29 mouse cellular contexts compared by ENCODE assay signal in genomic region chr6:122545289-122545882, GRCm38 (mm10). TPM values are rescaled to one million over a fixed set of nuclear protein-coding genes. Genes with fewer than 3 reads are reported as not detected.
A peak's percentile ranks its signal among the peaks of the same experiment; 100 is the strongest.
DNase-seq lines count a peak whose midpoint lies in the region; ATAC-seq and TF ChIP-seq lines count a peak whose summit lies in the region.
"Had no signal": no experiment of that assay in that cellular context is flagged by ENCODE, and none has a peak within 500 bp of the region (broad histone marks: within the 10 kb centered on the region; RNA-seq: fewer than 3 reads in every experiment).

No protein-coding gene starts in this region.

- H3K4me3 ChIP-seq in limb, embryonic 12.5 days (replicated peaks): no peak overlapping the region
- no peak overlapping the region for H3K4me3 ChIP-seq in limb, embryonic 10.5 days
- no peak overlapping the region for H3K4me3 ChIP-seq in CH12.LX (replicated peaks in 1 of 3; ENCODE audit: low read depth in 2 of 3, low read length in 2 of 3, poor library complexity in 1 of 3)
- H3K4me3 ChIP-seq in forebrain, embryonic 14.5 days (ENCODE audit: low read depth, low read length): no peak overlapping the region
- H3K4me3 ChIP-seq: embryonic facial prominence, embryonic 13.5 days; forebrain, embryonic 10.5 days; heart, embryonic 13.5 days; liver, embryonic 15.5 days; megakaryocyte, embryonic 14.5 days; neural tube, embryonic 13.5 days had no signal

- TF ChIP-seq RAD21 in CH12.LX (IDR thresholded peaks at IDR 0.05; ENCODE audit: low read depth, low read length): no peak

- H3K36me3 ChIP-seq in limb, embryonic 12.5 days: no peaks in the 10 kb centered on the region
- no peaks in the 10 kb centered on the region for H3K36me3 ChIP-seq in limb, embryonic 10.5 days
- H3K36me3 ChIP-seq in CH12.LX (replicated peaks in 1 of 2; ENCODE audit: control insufficient read depth in 1 of 2, insufficient read depth in 1 of 2, low read length in 1 of 2): no peaks in the 10 kb centered on the region
- no peaks in the 10 kb centered on the region for H3K36me3 ChIP-seq in forebrain, embryonic 14.5 days (ENCODE audit: control insufficient read depth, insufficient read depth, low read length)
- H3K36me3 ChIP-seq: embryonic facial prominence, embryonic 13.5 days; forebrain, embryonic 10.5 days; heart, embryonic 13.5 days; liver, embryonic 15.5 days; neural tube, embryonic 13.5 days had no signal

- no peaks in the 10 kb centered on the region for H3K27me3 ChIP-seq in limb, embryonic 12.5 days
- H3K27me3 ChIP-seq in limb, embryonic 10.5 days (ENCODE audit: low read depth, poor library complexity, severe bottlenecking): no peaks in the 10 kb centered on the region
- no peaks in the 10 kb centered on the region for H3K27me3 ChIP-seq in CH12.LX (replicated peaks)
- no peaks in the 10 kb centered on the region for H3K27me3 ChIP-seq in forebrain, embryonic 14.5 days (replicated peaks; ENCODE audit: control insufficient read depth, insufficient read depth, low read length)
- H3K27me3 ChIP-seq: embryonic facial prominence, embryonic 13.5 days; heart, embryonic 13.5 days; liver, embryonic 15.5 days; megakaryocyte, embryonic 14.5 days; neural tube, embryonic 13.5 days had no signal

- ATAC-seq in limb, embryonic 12.5 days (ENCODE audit: insufficient number of reproducible peaks, insufficient read depth, low FRiP score, low TSS enrichment, low read depth): peak; percentile 54; the same call in 1 of the 2 replicates
- ATAC-seq in common myeloid progenitor, adult 5-6 weeks (replicated peaks; ENCODE audit: low read depth, poor library complexity, severe bottlenecking): peak; percentile 80
- no peak for ATAC-seq in forebrain, embryonic 14.5 days
- ATAC-seq: CD4-positive, CD25-positive, alpha-beta regulatory T cell, adult 4 months; hindbrain, postnatal 0 days had no signal

- no peak for TF ChIP-seq CTCF in CH12.LX (conservative IDR thresholded peaks at IDR 0.05 in 1 of 2, IDR thresholded peaks at IDR 0.05 in 1 of 2; ENCODE audit: low read depth in 2 of 2, low read length in 2 of 2)

- peaks cover 15% of the 10 kb centered on the region for H3K4me1 ChIP-seq in limb, embryonic 12.5 days (replicated peaks)
- peaks cover 2% of the 10 kb centered on the region; the same call in 1 of the 2 replicates for H3K4me1 ChIP-seq in limb, embryonic 10.5 days
- H3K4me1 ChIP-seq in CH12.LX (ENCODE audit: control insufficient read depth in 1 of 2, insufficient read depth in 2 of 2): peaks cover 9 to 29% of the 10 kb centered on the region in 2 experiments
- H3K4me1 ChIP-seq in forebrain, embryonic 14.5 days (ENCODE audit: control insufficient read depth, insufficient read depth, low read length): no peaks in the 10 kb centered on the region
- H3K4me1 ChIP-seq: embryonic facial prominence, embryonic 13.5 days; forebrain, embryonic 10.5 days; liver, embryonic 15.5 days; megakaryocyte, embryonic 14.5 days; neural tube, embryonic 13.5 days had no signal

- no peaks in the 10 kb centered on the region for H3K9me3 ChIP-seq in limb, embryonic 12.5 days
- no peaks in the 10 kb centered on the region for H3K9me3 ChIP-seq in limb, embryonic 10.5 days (replicated peaks)
- no peaks in the 10 kb centered on the region for H3K9me3 ChIP-seq in CH12.LX (replicated peaks; ENCODE audit: low read length)
- no peaks in the 10 kb centered on the region for H3K9me3 ChIP-seq in forebrain, embryonic 14.5 days (replicated peaks; ENCODE audit: control insufficient read depth, low read length)
- H3K9me3 ChIP-seq: embryonic facial prominence, embryonic 13.5 days; forebrain, embryonic 10.5 days; heart, embryonic 13.5 days; liver, embryonic 15.5 days; megakaryocyte, embryonic 14.5 days; neural tube, embryonic 13.5 days had no signal

- no peak for DNase-seq in limb, embryonic 10.5 days (ENCODE audit: low spot score)
- peak; percentile 85 for DNase-seq in CH12.LX (ENCODE audit: extremely low read depth)
- DNase-seq in lung, postnatal 36 days: peak; percentile 44
- no peak for DNase-seq in right cerebral cortex, adult 18-20 months
- no peak for DNase-seq in forebrain, embryonic 14.5 days (ENCODE audit: low spot score)
- DNase-seq in retina, embryonic 14.5 days (ENCODE audit: low spot score): no peak
- DNase-seq: adrenal gland, postnatal 10 days; cerebellum, adult 8-10 months; heart, postnatal 4 days; kidney, adult 8-10 months; kidney, postnatal 25 days; right cerebral cortex, postnatal 25 days; thymus, postnatal 14 days had no signal

- dilution Hi-C loops in CH12.LX (cut with MboI; ENCODE audit: extremely low pct_ligation_motif_present, extremely low pct_unique_long_range_greater_than_20kb, low sequenced_read_pairs): no loop called here

- H3K4me2 ChIP-seq in limb, embryonic 12.5 days: peak overlapping the region; percentile 21; the same call in 1 of the 2 replicates
- peak overlapping the region; percentile 64 for H3K4me2 ChIP-seq in CH12.LX (ENCODE audit: insufficient read depth, low read depth, poor library complexity, severe bottlenecking)
- no peak overlapping the region for H3K4me2 ChIP-seq in forebrain, embryonic 14.5 days (ENCODE audit: low read length)
- H3K4me2 ChIP-seq: embryonic facial prominence, embryonic 13.5 days; heart, embryonic 13.5 days; liver, embryonic 15.5 days; neural tube, embryonic 13.5 days had no signal

- H3K27ac ChIP-seq in limb, embryonic 12.5 days: peak overlapping the region; percentile 74
- H3K27ac ChIP-seq in limb, embryonic 10.5 days: no peak overlapping the region
- H3K27ac ChIP-seq in CH12.LX (ENCODE audit: insufficient read depth, low read depth): no peak overlapping the region
- H3K27ac ChIP-seq in forebrain, embryonic 14.5 days (ENCODE audit: low read depth, low read length): no peak overlapping the region
- H3K27ac ChIP-seq: embryonic facial prominence, embryonic 13.5 days; forebrain, embryonic 10.5 days; heart, embryonic 13.5 days; hindbrain, postnatal 0 days; liver, embryonic 15.5 days; neural tube, embryonic 13.5 days had no signal

- no peaks in the 10 kb centered on the region for H3K79me2 ChIP-seq in CH12.LX (replicated peaks; ENCODE audit: control insufficient read depth, extremely low read depth, insufficient read depth, poor library complexity, severe bottlenecking)

- peak; percentile 90 for TF ChIP-seq EP300 in CH12.LX (IDR thresholded peaks at IDR 0.05; ENCODE audit: low read length)

- in situ Hi-C loops in CH12.LX (cut with MboI; ENCODE audit: low pct_ligation_motif_present, low pct_unique_long_range_greater_than_20kb, low sequenced_read_pairs): no loop called here

- WGBS in limb, embryonic 12.5 days: 52% methylated on average over 9 of the region's 9 CpGs
- 77% methylated on average over 9 of the region's 9 CpGs for WGBS in limb, embryonic 10.5 days
- 76% methylated on average over 9 of the region's 9 CpGs for WGBS in forebrain, embryonic 14.5 days

- TF ChIP-seq POLR2A in CH12.LX (IDR thresholded peaks at IDR 0.05; ENCODE audit: low read depth, low read length): no peak

- no peak overlapping the region for H3K9ac ChIP-seq in limb, embryonic 12.5 days (replicated peaks)
- no peak overlapping the region for H3K9ac ChIP-seq in CH12.LX (ENCODE audit: insufficient read depth, low read depth)
- H3K9ac ChIP-seq in forebrain, embryonic 14.5 days (ENCODE audit: low read length): no peak overlapping the region
- H3K9ac ChIP-seq: embryonic facial prominence, embryonic 13.5 days; heart, embryonic 13.5 days; liver, embryonic 15.5 days; neural tube, embryonic 13.5 days had no signal

TF ChIP-seq in CH12.LX, 34 proteins besides CTCF, POLR2A, EP300 and RAD21 (continues in another document):
- peak; percentile 89 for TF ChIP-seq BHLHE40 (IDR thresholded peaks at IDR 0.05; ENCODE audit: low read depth, low read length)
- TF ChIP-seq IRF4 (IDR thresholded peaks at IDR 0.05; ENCODE audit: low read depth, low read length): peak; percentile 91
- peak; percentile 97 for TF ChIP-seq MEF2A (IDR thresholded peaks at IDR 0.05; ENCODE audit: borderline replicate concordance, low read depth, low read length)
- no peak for TF ChIP-seq ELF1 (IDR thresholded peaks at IDR 0.05; ENCODE audit: low read depth, low read length)
- no peak for TF ChIP-seq MAX (IDR thresholded peaks at IDR 0.05; ENCODE audit: low read length)

RNA-seq across cellular contexts. Expression of gene Aicda, which starts 8.2 kb away (rescaled TPM):
- 0.34 and 0.36 TPM in 2 replicates for polyA plus RNA-seq in limb, embryonic 12.5 days (2016; fragmentation: Nextera tagmentation; extraction: Ambion mirVana)
- polyA plus RNA-seq in limb, embryonic 10.5 days (2016; fragmentation: Nextera tagmentation; extraction: Ambion mirVana): 0.28 TPM in 1 of 2 replicates, not detected in the other
- total RNA-seq in CH12.LX (2012; rRNA removed): 5.4 and 6.4 TPM in 2 replicates
- total RNA-seq in CH12.LX (2014; rRNA removed): 41.1 TPM in 2 replicates
- polyA plus RNA-seq in CH12.LX (2012; ENCODE audit: insufficient read length, low read depth): 33.3 and 36.6 TPM in 2 replicates
- total RNA-seq in common myeloid progenitor, adult 5-6 weeks (2017): not detected in 2 replicates
- 0.43 and 0.52 TPM in 2 replicates for polyA plus RNA-seq in forebrain, embryonic 14.5 days (2014; fragmentation: Nextera tagmentation; extraction: Ambion mirVana)
- total RNA-seq: adrenal gland, postnatal 10 days; gastrocnemius, postnatal 4 days; heart, postnatal 4 days; layer of hippocampus, postnatal 10 days; left cerebral cortex, postnatal 25 days; MEL had no signal
- polyA plus RNA-seq: cortical plate, adult 2 months; forebrain, embryonic 10.5 days; frontal cortex, adult 2 months; heart, embryonic 13.5 days; liver, embryonic 15.5 days had no signal

RNA-seq across cellular contexts. Expression of gene Mfap5, which starts 39.7 kb away (rescaled TPM):
- polyA plus RNA-seq in limb, embryonic 12.5 days (2016; fragmentation: Nextera tagmentation; extraction: Ambion mirVana): 1.2 and 2.1 TPM in 2 replicates
- 0.30 and 0.51 TPM in 2 replicates for polyA plus RNA-seq in limb, embryonic 10.5 days (2016; fragmentation: Nextera tagmentation; extraction: Ambion mirVana)
- 0.13 and 0.42 TPM in 2 replicates for total RNA-seq in CH12.LX (2012; rRNA removed)
- total RNA-seq in CH12.LX (2014; rRNA removed): 0.15 TPM in 1 of 2 replicates, not detected in the other
- polyA plus RNA-seq in CH12.LX (2012; ENCODE audit: insufficient read length, low read depth): 0.16 TPM in 1 of 2 replicates, not detected in the other
- total RNA-seq in common myeloid progenitor, adult 5-6 weeks (2017): not detected in 2 replicates
- polyA plus RNA-seq in forebrain, embryonic 14.5 days (2014; fragmentation: Nextera tagmentation; extraction: Ambion mirVana): 1.1 and 1.8 TPM in 2 replicates
- total RNA-seq: MEL had no signal
- polyA plus RNA-seq: CD4-positive, CD25-positive, alpha-beta regulatory T cell, adult 4 months had no signal

RNA-seq across cellular contexts. Expression of gene Rimklb, which starts 46.8 kb away (rescaled TPM):
- polyA plus RNA-seq in limb, embryonic 12.5 days (2016; fragmentation: Nextera tagmentation; extraction: Ambion mirVana): 52.6 and 57.0 TPM in 2 replicates
- polyA plus RNA-seq in limb, embryonic 10.5 days (2016; fragmentation: Nextera tagmentation; extraction: Ambion mirVana): 39.4 and 49.3 TPM in 2 replicates
- total RNA-seq in CH12.LX (2012; rRNA removed) (not detected in 2 replicates), CH12.LX (2014; rRNA removed) (not detected in 2 replicates)
- polyA plus RNA-seq in CH12.LX (2012; ENCODE audit: insufficient read length, low read depth): not detected in 2 replicates
- total RNA-seq in common myeloid progenitor, adult 5-6 weeks (2017): not detected in 2 replicates
- polyA plus RNA-seq in forebrain, embryonic 14.5 days (2014; fragmentation: Nextera tagmentation; extraction: Ambion mirVana): 105 and 108 TPM in 2 replicates

RNA-seq across cellular contexts. Expression of gene Apobec1, which starts 56.9 kb away (rescaled TPM):
- 1.2 and 2.6 TPM in 2 replicates for polyA plus RNA-seq in limb, embryonic 12.5 days (2016; fragmentation: Nextera tagmentation; extraction: Ambion mirVana)
- 0.63 and 1.5 TPM in 2 replicates for polyA plus RNA-seq in limb, embryonic 10.5 days (2016; fragmentation: Nextera tagmentation; extraction: Ambion mirVana)
- 32.2 and 39.6 TPM in 2 replicates for total RNA-seq in CH12.LX (2012; rRNA removed)
- total RNA-seq in CH12.LX (2014; rRNA removed): 42.6 and 46.2 TPM in 2 replicates
- polyA plus RNA-seq in CH12.LX (2012; ENCODE audit: insufficient read length, low read depth): 34.4 and 41.9 TPM in 2 replicates
- 13.3 and 14.2 TPM in 2 replicates for total RNA-seq in common myeloid progenitor, adult 5-6 weeks (2017)
- 3.7 and 4.3 TPM in 2 replicates for polyA plus RNA-seq in forebrain, embryonic 14.5 days (2014; fragmentation: Nextera tagmentation; extraction: Ambion mirVana)

Comparison
In these comparisons a context has a peak if more than half of its experiments do, and no peak if none do; other contexts are left out.
1. DNase-seq: peak in CH12.LX (single experiment) and lung, postnatal 36 days (single experiment); none in limb, embryonic 10.5 days (single experiment), right cerebral cortex, adult 18-20 months (single experiment), forebrain, embryonic 14.5 days (single experiment) and retina, embryonic 14.5 days (single experiment).
2. RNA of gene Aicda, which starts 8.2 kb away (polyA plus RNA-seq): 33.3 to 36.6 TPM in CH12.LX; 0.43 to 0.52 TPM in forebrain, embryonic 14.5 days, 0.34 to 0.36 TPM in limb, embryonic 12.5 days and 0.28 TPM in limb, embryonic 10.5 days; every median in the first group is over 10 times any median in the second.
3. RNA of gene Rimklb, which starts 46.8 kb away (polyA plus RNA-seq): 105 to 108 TPM in forebrain, embryonic 14.5 days, 52.6 to 57.0 TPM in limb, embryonic 12.5 days and 39.4 to 49.3 TPM in limb, embryonic 10.5 days; not detected in CH12.LX; every median in the first group is over 10 times any median in the second.